Mouse (Mus musculus) frontal cortex, postnatal 25 days (tissue): ENCODE measurements around the gene Jmjd7.

Source experiments
- DNase-seq, 2 experiments: peaks; one replicate each; pipeline ENCODE4 v3.0.0; 2022; ENCODE audit warnings: low spot score in 2 of 2

The Jmjd7 gene

DNA sequence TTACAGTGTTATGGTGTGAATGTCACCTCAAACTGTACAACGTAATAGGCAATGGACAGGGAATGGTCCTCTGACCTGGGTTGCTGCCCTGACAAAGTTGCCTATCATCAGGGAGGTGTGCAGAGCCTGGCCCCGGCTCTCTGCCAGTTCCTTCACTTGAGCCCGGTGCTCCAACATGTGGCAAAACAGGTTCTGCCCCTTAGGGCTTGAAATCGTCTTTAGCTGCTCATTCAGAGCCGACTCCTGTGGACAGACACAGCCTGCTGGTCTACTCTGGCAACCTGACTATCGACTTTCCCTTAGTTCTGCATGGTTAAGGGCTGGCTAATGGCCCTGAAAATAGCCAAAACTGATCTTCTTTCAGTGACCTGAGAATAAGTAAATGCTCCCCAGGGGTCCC lies 32.9 kb downstream of the Jmjd7 start:
- no peak for DNase-seq

DNA sequence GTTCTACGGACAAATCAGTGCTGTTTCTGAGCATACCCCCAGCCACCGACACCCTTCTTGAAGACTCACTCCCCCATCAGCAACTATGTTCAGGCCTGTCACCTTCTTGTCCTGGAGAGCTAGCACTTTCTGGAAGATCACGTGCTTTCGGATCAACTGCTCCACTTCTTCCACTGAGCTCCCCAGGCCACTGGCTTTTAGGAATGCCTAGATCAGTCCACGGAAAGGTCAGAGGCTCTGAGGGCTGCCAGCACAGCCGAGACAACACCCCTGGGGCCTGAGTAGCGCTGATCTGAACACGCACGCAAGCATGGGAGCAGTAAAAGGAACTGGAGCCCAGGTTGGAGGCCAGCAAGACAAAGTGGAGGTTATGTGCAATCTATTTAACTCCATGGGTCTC lies 33.4 kb downstream of the Jmjd7 start:
- no peak for DNase-seq

DNA sequence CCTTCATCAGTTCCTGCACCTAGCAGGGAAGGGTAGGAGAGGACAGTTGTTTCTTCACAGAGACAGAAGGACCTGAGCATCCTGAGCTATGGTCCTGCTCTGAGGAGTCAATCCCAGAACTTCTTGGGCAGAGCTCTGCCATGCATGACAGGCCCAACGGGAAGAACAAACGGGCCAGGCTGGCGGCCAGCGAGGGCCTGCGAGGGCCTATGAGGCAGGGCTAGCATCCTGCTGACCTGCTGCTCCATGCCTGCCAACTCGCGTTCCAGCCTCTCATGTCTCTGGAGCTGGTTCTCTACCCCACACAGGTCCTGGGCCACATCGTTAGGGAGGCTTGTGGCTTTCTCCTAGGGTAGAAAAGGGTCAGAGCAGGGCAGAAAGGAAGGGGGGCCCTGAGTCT lies 35.0 kb downstream of the Jmjd7 start:
- DNase-seq, result no peak

DNA sequence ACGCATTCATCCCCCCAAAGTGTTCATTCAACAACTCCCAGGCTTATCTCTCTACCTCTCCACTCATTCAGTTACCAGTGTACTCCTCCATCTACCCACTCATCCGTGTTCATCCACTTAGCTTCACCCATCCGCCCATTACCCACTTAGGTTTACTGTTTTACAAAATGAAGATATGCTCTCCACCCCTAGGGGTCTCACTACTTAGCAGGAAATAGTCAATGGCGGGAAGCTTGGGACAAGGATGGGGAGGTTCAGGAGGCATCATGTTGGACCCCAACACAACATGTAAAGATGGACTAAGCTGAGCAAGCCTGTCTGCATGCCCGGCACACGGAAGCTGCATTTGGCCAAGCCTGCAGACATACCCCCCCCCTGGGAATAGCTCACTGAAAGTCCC lies 37.4 kb downstream of the Jmjd7 start:
- no peak for DNase-seq

DNA sequence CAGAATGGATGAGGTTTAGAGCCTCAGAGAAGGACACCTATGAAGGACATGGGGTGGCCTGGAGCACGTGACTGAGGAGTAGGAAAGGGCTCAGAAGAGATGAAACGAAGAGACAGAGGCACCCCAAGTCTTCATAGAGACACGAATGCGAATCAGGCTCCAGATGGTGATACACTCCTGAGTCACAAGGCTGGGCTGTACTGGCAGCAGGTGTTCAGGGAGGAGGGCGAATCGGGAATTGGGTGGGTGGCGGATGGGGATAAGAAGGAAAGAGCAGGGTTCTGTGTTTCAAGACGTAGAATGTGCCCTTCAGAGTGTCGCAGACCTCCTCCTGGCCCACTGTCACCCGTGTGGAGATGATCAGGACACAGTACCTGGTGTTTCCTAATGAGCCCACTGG lies 38.0 kb downstream of the Jmjd7 start:
- no peak for DNase-seq

DNA sequence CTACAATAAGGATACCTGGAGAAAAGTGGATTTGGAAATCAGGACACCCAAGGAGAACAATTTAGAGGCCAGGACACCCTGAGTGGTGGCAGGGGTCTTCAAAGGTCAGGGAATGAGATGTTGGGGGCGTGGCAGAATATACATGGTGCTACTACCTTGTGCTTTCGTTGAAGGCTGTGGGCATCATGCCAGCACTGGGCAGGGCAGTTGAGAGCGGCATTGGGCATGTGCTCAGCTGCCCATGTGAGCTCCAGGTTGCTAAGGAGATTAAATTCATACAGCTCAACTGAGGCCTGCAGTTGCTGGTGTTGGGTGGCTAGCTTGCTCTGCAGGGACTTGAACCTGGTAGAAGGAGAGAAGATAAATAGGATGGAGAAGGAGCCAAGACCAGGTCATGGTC lies 38.9 kb downstream of the Jmjd7 start:
- no peak for DNase-seq

DNA sequence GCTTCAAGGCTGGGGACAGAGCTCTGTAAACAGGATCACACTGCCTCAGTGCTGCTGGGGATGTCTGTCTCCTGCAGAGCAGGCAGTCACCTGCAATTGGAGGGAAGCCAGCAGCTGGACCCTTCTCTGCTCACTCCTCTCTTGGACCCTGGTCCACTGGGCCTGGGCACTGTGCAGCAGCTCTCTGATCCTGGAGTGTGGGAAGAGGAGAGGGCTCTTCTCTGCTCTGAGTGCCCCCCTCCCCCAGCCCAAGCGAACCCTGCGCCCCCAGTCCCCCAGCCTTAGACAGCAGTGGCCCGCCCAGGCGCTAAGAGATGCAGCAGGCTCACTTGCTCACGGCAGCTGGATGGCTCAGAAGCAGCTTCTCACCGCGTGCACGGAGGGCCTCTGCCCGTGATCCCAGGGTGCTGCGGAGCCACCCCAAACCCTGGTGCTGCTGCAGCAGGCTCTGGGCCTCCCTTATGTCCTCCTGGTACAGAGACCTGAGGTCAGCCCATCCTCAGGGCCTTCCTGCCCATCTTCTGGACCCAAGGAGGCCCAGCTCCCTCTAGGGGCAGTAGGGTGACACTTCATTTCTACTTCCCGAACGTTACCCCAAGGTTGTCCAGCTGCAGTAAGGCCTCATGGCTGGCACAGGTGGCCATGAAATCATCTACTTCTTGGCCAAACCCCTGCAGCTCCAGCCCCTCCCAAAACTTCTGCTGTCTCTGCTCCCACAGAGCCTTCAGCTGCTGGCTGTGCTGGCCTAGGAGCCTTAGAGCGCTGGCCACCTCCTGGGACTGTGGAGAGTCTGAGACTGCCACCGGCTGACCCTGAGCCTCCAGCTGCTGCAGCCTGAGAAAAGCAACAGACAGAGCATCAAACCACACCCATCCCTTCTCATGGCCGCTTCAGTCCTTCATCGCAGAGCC lies 41.5 kb downstream of the Jmjd7 start:
- DNase-seq, result no peak

DNA sequence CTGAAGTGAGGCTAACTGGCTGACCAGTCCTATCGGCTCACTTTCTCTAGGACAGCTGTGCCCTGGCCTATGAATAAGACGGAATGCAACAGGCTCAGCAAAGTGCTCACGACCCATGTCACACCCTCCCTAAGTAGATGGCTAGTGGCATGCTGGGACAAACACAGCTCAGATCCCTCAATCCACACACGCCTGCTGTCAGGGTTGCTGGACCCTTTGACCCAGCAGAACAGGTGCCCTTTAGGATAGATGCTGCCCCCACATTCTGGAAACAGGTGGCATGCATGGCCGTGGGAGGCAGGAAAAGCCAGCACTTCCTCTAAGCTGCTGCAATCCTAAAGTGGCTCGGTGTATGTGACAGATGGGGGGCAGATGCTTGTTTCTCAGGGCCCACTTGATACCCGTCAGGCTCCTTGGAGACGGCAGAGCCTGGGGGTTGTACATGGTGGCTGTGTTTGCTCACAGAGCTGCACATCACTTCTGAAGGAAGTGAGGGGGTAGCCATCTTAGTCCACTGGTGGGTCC lies 42.2 kb downstream of the Jmjd7 start:
- DNase-seq, result peak; percentile 36 to 49

DNA sequence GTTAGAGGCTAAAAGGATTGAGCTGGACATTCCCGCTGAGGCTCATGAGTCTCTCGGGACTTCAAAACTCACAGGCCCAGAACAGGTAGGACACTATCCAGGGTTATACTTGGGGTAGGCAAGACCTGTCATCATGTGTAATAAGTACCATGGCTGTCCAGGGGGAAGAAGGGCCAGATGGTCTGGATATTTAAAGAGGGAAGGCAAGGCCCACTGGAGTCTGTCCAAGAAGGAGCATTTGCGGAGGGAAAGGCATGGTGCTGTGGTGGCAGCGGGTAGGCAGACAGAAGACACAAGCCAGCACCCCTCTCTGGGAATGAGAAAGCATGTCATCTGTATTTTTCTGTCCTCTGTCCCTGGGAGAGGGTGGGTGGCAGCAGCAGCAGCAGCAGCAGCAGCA lies 46.8 kb downstream of the Jmjd7 start:
- DNase-seq, result no peak

DNA sequence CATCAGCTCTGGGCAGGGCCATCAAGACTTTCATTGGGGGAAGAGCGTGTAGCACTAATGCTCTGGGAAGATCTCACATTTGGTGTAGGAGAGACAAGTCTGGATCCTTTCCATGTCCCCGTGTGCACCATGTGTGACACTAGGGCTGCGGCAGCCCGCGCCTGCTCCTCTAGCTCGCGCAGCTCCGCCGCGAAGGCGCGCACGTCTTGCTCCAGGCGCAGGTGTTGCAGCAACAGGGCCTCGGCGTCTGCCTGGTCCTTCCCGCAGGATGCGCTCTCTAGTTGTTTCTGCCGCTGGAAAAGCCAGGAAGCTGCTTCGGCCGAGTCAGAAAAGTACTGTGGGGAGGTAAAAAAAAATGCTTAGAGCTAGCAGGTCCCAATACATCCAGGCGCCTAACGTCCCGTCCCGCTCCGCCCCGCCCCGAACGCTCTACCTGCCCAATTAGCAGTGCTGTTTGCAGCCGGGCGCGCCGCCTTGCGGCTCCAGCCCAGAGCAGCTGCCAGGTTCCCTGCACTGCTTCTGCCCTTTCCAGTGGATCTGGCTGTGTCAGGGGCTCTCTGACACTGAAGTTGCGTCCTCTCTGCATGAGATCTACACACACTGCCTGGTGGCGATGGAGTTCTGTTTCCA lies 48.9 kb downstream of the Jmjd7 start:
- DNase-seq, result peak in 1 of 2 experiments; percentile 22
